Mouse (Mus musculus): ENCODE results near the gene Adgrf3. TPM values are rescaled to one million over a fixed set of nuclear protein-coding genes. Genes with fewer than 3 reads are reported as not detected.

Gene Adgrf3
- polyA plus RNA-seq, 1 experiment from 2014 or later = 0.25 TPM

DNA sequence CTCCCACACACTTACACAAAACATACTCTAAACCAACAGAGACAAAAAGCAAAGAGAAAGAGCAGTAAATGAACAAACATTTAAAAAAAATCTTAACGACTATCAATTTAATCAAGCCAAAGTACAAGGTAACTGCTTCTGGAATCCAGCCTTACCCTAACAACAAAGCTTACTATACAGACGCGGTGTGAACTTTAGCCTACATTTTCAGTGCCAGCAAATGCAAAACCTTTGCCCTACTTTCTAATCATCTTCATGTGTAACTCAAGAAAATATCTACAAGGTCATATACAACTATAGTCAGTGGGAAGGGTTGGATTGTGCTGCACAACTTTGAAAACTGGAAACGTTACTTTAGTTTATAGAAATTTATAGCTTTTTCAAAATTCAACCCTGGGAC lies 53.5 kb downstream of the Adgrf3 start:
- peak overlapping the region; percentile 8; the same call in 1 of the 2 replicates for H3K4me3 ChIP-seq
- ATAC-seq (replicated peaks; ENCODE audit: insufficient number of reproducible peaks, insufficient read depth, low FRiP score, low read depth) = no peak
- peaks cover 1% of the 10 kb centered on the region for H3K36me3 ChIP-seq
- peak overlapping the region; percentile 28; the same call in 1 of the 2 replicates for H3K9ac ChIP-seq
- no peaks in the 10 kb centered on the region for H3K9me3 ChIP-seq (replicated peaks)
- 56% methylated on average over 4 of the region's 4 CpGs for WGBS
- H3K4me2 ChIP-seq = peak overlapping the region; percentile 32
- peak overlapping the region; percentile 49 for H3K27ac ChIP-seq
- H3K27me3 ChIP-seq = no peaks in the 10 kb centered on the region
- peaks cover 32% of the 10 kb centered on the region for H3K4me1 ChIP-seq (replicated peaks)

- H3K4me2 ChIP-seq = no peak overlapping the region
- ATAC-seq (replicated peaks; ENCODE audit: insufficient number of reproducible peaks, insufficient read depth, low FRiP score, low read depth) = no peak
- WGBS = 87% methylated on average over 5 of the region's 5 CpGs
- H3K4me1 ChIP-seq (replicated peaks) = peaks cover 18% of the 10 kb centered on the region
- no peaks in the 10 kb centered on the region for H3K27me3 ChIP-seq
- peaks cover 33% of the 10 kb centered on the region for H3K36me3 ChIP-seq
- no peaks in the 10 kb centered on the region for H3K9me3 ChIP-seq (replicated peaks)
- H3K27ac ChIP-seq = no peak overlapping the region
- H3K4me3 ChIP-seq = no peak overlapping the region
- no peak overlapping the region for H3K9ac ChIP-seq
Observed at GRCm38 (mm10) chr5:30148133-30148920, 57.2 kb downstream of the Adgrf3 start.

DNA sequence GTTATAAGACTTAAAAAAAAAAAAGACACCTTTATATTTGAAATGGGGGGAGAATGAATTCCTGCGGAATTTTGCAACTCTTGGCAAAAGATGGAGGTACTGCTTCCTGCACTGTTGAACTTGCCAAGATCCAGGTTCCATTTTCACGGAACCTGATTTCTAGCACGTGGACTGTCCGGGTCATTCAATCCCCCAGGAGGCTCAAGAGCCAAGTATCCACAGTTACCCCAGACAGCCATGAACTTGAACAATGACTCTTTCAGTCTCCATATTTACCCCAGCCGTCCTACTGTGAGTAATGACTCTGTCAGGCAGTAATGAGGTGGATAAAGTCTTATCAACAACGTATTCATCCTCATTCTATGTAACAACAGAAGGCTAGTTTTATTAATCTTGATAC lies 59.0 kb downstream of the Adgrf3 start:
- Histone ChIP-seq H3K9me3 (replicated peaks) (no peaks in the 10 kb centered on the region), H3K9ac (no peak overlapping the region), H3K4me1 (replicated peaks) (peaks cover 14% of the 10 kb centered on the region), H3K27ac (no peak overlapping the region), H3K36me3 (peaks cover 51% of the 10 kb centered on the region), H3K4me2 (no peak overlapping the region), H3K27me3 (no peaks in the 10 kb centered on the region), H3K4me3 (no peak overlapping the region)
- 86% methylated on average over 6 of the region's 6 CpGs for WGBS
- no peak for ATAC-seq (replicated peaks; ENCODE audit: insufficient number of reproducible peaks, insufficient read depth, low FRiP score, low read depth)

MicroRNA genes within 50 kb of the gene (microRNA counts, 519-probe panel; counts per million panel counts)
- microRNA mmu-miR-1960 = 1,805 counts per million, percentile 14 among the panel's probes with 10 or more counts

Small RNA genes lying within 50 kb of the gene (microRNA-seq; reads per million reads assigned to microRNA genes)
- 1.3 reads per million for gene Mir1960

Other genes starting within 250 kb of the Adgrf3 start
- 0.13 and 0.33 TPM in 2 replicates for gene Il6, start 192.6 kb downstream of the Adgrf3 start, polyA plus RNA-seq (2015; fragmentation: Nextera tagmentation; extraction: Ambion mirVana)
- gene Tyms, start 132.1 kb downstream of the Adgrf3 start, polyA plus RNA-seq (2015; fragmentation: Nextera tagmentation; extraction: Ambion mirVana) = 84.8 and 113 TPM in 2 replicates
- 0.18 and 0.25 TPM in 2 replicates for gene Garem2, start 100.6 kb downstream of the Adgrf3 start, polyA plus RNA-seq (2015; fragmentation: Nextera tagmentation; extraction: Ambion mirVana)
- not detected in 2 replicates for gene 3110082J24Rik, start 99.6 kb downstream of the Adgrf3 start, polyA plus RNA-seq (2015; fragmentation: Nextera tagmentation; extraction: Ambion mirVana)
- 261 and 298 TPM in 2 replicates for gene Hadha, start 50.6 kb downstream of the Adgrf3 start, polyA plus RNA-seq (2015; fragmentation: Nextera tagmentation; extraction: Ambion mirVana)
- gene Hadhb, start 50.5 kb downstream of the Adgrf3 start, polyA plus RNA-seq (2015; fragmentation: Nextera tagmentation; extraction: Ambion mirVana) = 361 and 426 TPM in 2 replicates
- gene Selenoi, start 26.9 kb upstream of the Adgrf3 start, polyA plus RNA-seq (2015; fragmentation: Nextera tagmentation; extraction: Ambion mirVana) = 13.3 and 13.9 TPM in 2 replicates
- 0.84 and 2.7 TPM in 2 replicates for gene Drc1, start 75.7 kb upstream of the Adgrf3 start, polyA plus RNA-seq (2015; fragmentation: Nextera tagmentation; extraction: Ambion mirVana)